Mouse (Mus musculus): Measurements from ENCODE around the gene Tmtc2. TPM values are rescaled to one million over a fixed set of nuclear protein-coding genes. Genes with fewer than 3 reads are reported as not detected.

Gene Tmtc2
- polyA plus RNA-seq, 1 experiment, result 0.10 TPM

GRCm38 (mm10) chr10:105507982-105508786, 66.1 kb downstream of the Tmtc2 start:
- H3K4me3 ChIP-seq (replicated peaks), result no peak overlapping the region
- H3K9me3 ChIP-seq, result no peaks in the 10 kb centered on the region
- peaks cover 4% of the 10 kb centered on the region; the same call in 1 of the 2 replicates for H3K4me1 ChIP-seq
- H3K27me3 ChIP-seq (replicated peaks), result no peaks in the 10 kb centered on the region
- no peaks in the 10 kb centered on the region for H3K36me3 ChIP-seq (replicated peaks; ENCODE audit: low read length)
- TF ChIP-seq GATA1 (IDR thresholded peaks at IDR 0.05; ENCODE audit: borderline replicate concordance, low read length), result no peak
- TF ChIP-seq FLI1 (IDR thresholded peaks at IDR 0.05; ENCODE audit: low read length), result no peak

- no peak overlapping the region for H3K4me3 ChIP-seq (replicated peaks)
- no peaks in the 10 kb centered on the region for H3K36me3 ChIP-seq (replicated peaks; ENCODE audit: low read length)
- H3K9me3 ChIP-seq, result no peaks in the 10 kb centered on the region
- peaks cover 4% of the 10 kb centered on the region; the same call in 1 of the 2 replicates for H3K4me1 ChIP-seq
- H3K27me3 ChIP-seq (replicated peaks), result no peaks in the 10 kb centered on the region
- no peak for TF ChIP-seq GATA1 (IDR thresholded peaks at IDR 0.05; ENCODE audit: borderline replicate concordance, low read length)
- no peak for TF ChIP-seq FLI1 (IDR thresholded peaks at IDR 0.05; ENCODE audit: low read length)
Measured at GRCm38 (mm10) chr10:105506046-105506445, 68.2 kb downstream of the Tmtc2 start.

GRCm38 (mm10) chr10:105504472-105504871, 69.8 kb downstream of the Tmtc2 start:
- TF ChIP-seq GATA1 (IDR thresholded peaks at IDR 0.05; ENCODE audit: borderline replicate concordance, low read length), result no peak
- no peak for TF ChIP-seq FLI1 (IDR thresholded peaks at IDR 0.05; ENCODE audit: low read length)
- Histone ChIP-seq H3K9me3 (no peaks in the 10 kb centered on the region), H3K27me3 (replicated peaks) (no peaks in the 10 kb centered on the region), H3K4me1 (peaks cover 12% of the 10 kb centered on the region), H3K36me3 (replicated peaks; ENCODE audit: low read length) (no peaks in the 10 kb centered on the region), H3K4me3 (replicated peaks) (no peak overlapping the region)

GRCm38 (mm10) chr10:105501736-105502135, 72.5 kb downstream of the Tmtc2 start:
- TF ChIP-seq GATA1 (IDR thresholded peaks at IDR 0.05; ENCODE audit: borderline replicate concordance, low read length) (no peak), FLI1 (IDR thresholded peaks at IDR 0.05; ENCODE audit: low read length) (no peak)
- H3K9me3 ChIP-seq, result no peaks in the 10 kb centered on the region
- H3K4me3 ChIP-seq (replicated peaks), result no peak overlapping the region
- peaks cover 11% of the 10 kb centered on the region for H3K4me1 ChIP-seq
- H3K36me3 ChIP-seq (replicated peaks; ENCODE audit: low read length), result no peaks in the 10 kb centered on the region
- H3K27me3 ChIP-seq (replicated peaks), result no peaks in the 10 kb centered on the region

GRCm38 (mm10) chr10:105500482-105500881, 73.8 kb downstream of the Tmtc2 start:
- H3K27me3 ChIP-seq (replicated peaks), result no peaks in the 10 kb centered on the region
- H3K9me3 ChIP-seq, result no peaks in the 10 kb centered on the region
- TF ChIP-seq GATA1 (IDR thresholded peaks at IDR 0.05; ENCODE audit: borderline replicate concordance, low read length) (no peak), FLI1 (IDR thresholded peaks at IDR 0.05; ENCODE audit: low read length) (no peak)
- H3K36me3 ChIP-seq (replicated peaks; ENCODE audit: low read length), result no peaks in the 10 kb centered on the region
- no peak overlapping the region for H3K4me3 ChIP-seq (replicated peaks)
- peaks cover 11% of the 10 kb centered on the region for H3K4me1 ChIP-seq

GRCm38 (mm10) chr10:105495248-105495647, 79.0 kb downstream of the Tmtc2 start:
- no peaks in the 10 kb centered on the region for H3K27me3 ChIP-seq (replicated peaks)
- no peak overlapping the region for H3K4me3 ChIP-seq (replicated peaks)
- H3K9me3 ChIP-seq, result no peaks in the 10 kb centered on the region
- TF ChIP-seq GATA1 (IDR thresholded peaks at IDR 0.05; ENCODE audit: borderline replicate concordance, low read length) (no peak), FLI1 (IDR thresholded peaks at IDR 0.05; ENCODE audit: low read length) (no peak)
- no peaks in the 10 kb centered on the region for H3K36me3 ChIP-seq (replicated peaks; ENCODE audit: low read length)
- peaks cover 6% of the 10 kb centered on the region for H3K4me1 ChIP-seq

- H3K9me3 ChIP-seq, result no peaks in the 10 kb centered on the region
- no peak overlapping the region for H3K4me3 ChIP-seq (replicated peaks)
- no peaks in the 10 kb centered on the region for H3K4me1 ChIP-seq
- TF ChIP-seq FLI1 (IDR thresholded peaks at IDR 0.05; ENCODE audit: low read length) (no peak), GATA1 (IDR thresholded peaks at IDR 0.05; ENCODE audit: borderline replicate concordance, low read length) (no peak)
- no peaks in the 10 kb centered on the region for H3K36me3 ChIP-seq (replicated peaks; ENCODE audit: low read length)
- H3K27me3 ChIP-seq (replicated peaks), result no peaks in the 10 kb centered on the region
Measured at GRCm38 (mm10) chr10:105492485-105492884, 81.8 kb downstream of the Tmtc2 start.

- no peak for TF ChIP-seq GATA1 (IDR thresholded peaks at IDR 0.05; ENCODE audit: borderline replicate concordance, low read length)
- no peak for TF ChIP-seq FLI1 (IDR thresholded peaks at IDR 0.05; ENCODE audit: low read length)
- Histone ChIP-seq H3K36me3 (replicated peaks; ENCODE audit: low read length) (no peaks in the 10 kb centered on the region), H3K4me3 (replicated peaks) (no peak overlapping the region)
Measured at GRCm38 (mm10) chr10:105490748-105491147, 83.5 kb downstream of the Tmtc2 start.

GRCm38 (mm10) chr10:105489970-105490735, 84.1 kb downstream of the Tmtc2 start:
- no peaks in the 10 kb centered on the region for H3K27me3 ChIP-seq (replicated peaks)
- TF ChIP-seq FLI1 (IDR thresholded peaks at IDR 0.05; ENCODE audit: low read length) (no peak), GATA1 (IDR thresholded peaks at IDR 0.05; ENCODE audit: borderline replicate concordance, low read length) (no peak)
- H3K36me3 ChIP-seq (replicated peaks; ENCODE audit: low read length), result no peaks in the 10 kb centered on the region
- H3K4me3 ChIP-seq (replicated peaks), result no peak overlapping the region
- H3K9me3 ChIP-seq, result no peaks in the 10 kb centered on the region
- no peaks in the 10 kb centered on the region for H3K4me1 ChIP-seq

More at GRCm38 (mm10) chr10:105490748-105491147, 83.5 kb downstream of the Tmtc2 start:
- Histone ChIP-seq H3K27me3 (replicated peaks) (no peaks in the 10 kb centered on the region), H3K9me3 (no peaks in the 10 kb centered on the region), H3K4me1 (no peaks in the 10 kb centered on the region)

- H3K36me3 ChIP-seq (replicated peaks; ENCODE audit: low read length), result no peaks in the 10 kb centered on the region
- TF ChIP-seq FLI1 (IDR thresholded peaks at IDR 0.05; ENCODE audit: low read length), result no peak
- TF ChIP-seq GATA1 (IDR thresholded peaks at IDR 0.05; ENCODE audit: borderline replicate concordance, low read length), result no peak
- H3K9me3 ChIP-seq, result no peaks in the 10 kb centered on the region
- H3K4me1 ChIP-seq, result no peaks in the 10 kb centered on the region
- no peaks in the 10 kb centered on the region for H3K27me3 ChIP-seq (replicated peaks)
- H3K4me3 ChIP-seq (replicated peaks), result no peak overlapping the region
Measured at GRCm38 (mm10) chr10:105486977-105487376, 87.3 kb downstream of the Tmtc2 start.

Data from megakaryocyte, embryonic 14.5 days (primary cell).